Mouse (Mus musculus) megakaryocyte-erythroid progenitor cell, adult 5-6 weeks (primary cell): ENCODE results near the gene 1700017N19Rik. TPM values are rescaled to one million over a fixed set of nuclear protein-coding genes. Genes with fewer than 3 reads are reported as not detected.

ENCODE experiments used
- ATAC-seq: replicated peaks from 2 replicates; pipeline ENCODE4 v1.8.0; 2016; ENCODE audit warnings: mild to moderate bottlenecking, inconsistent platforms; ENCODE audit not compliant: severe bottlenecking, poor library complexity, low FRiP score, low TSS enrichment
- total RNA-seq, 2 experiments: library from RNA; stranded (forward) in 1 of 2; stranded (reverse) in 1 of 2; fragments of 200-1000, 215-1000 nt in 1 of 2; fragments of >200 nt in 1 of 2; fragmentation: Nextera tagmentation in 1 of 2; gene quantifications; 2 replicates each; pipeline ENCODE4 v1.2.3; 2014 to 2017

The 1700017N19Rik gene
- total RNA-seq, 2 experiments from 2014 or later: not detected

DNA sequence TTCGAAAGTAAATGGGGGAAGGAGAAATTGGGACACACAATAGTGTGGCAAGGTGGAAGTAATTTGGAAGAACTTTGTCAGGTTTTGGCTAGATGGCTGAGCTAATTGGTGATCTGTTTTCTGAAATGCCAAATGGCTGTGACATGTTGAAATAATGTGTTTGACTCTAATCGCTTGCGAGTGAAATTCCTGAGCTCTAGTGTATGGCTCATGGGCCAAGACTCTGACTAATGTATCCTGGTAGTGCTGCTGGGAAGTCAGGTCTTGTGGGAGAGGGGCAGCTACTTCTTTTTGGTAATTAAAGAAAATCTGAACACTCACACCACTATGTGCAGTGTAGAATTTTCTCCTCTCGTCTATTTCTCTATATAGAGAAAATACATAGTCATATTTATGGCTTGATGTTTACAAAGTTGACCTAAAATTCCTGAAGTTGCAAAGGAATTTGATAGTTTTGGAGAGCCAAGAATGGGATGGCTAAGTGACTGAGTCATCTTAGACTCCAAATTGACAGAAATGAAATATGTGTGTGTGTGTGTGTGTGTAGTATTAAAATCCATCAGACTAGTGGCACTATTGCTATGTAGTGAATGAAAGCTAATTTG, 55.1 kb downstream of the 1700017N19Rik start:
- no peak for ATAC-seq

DNA sequence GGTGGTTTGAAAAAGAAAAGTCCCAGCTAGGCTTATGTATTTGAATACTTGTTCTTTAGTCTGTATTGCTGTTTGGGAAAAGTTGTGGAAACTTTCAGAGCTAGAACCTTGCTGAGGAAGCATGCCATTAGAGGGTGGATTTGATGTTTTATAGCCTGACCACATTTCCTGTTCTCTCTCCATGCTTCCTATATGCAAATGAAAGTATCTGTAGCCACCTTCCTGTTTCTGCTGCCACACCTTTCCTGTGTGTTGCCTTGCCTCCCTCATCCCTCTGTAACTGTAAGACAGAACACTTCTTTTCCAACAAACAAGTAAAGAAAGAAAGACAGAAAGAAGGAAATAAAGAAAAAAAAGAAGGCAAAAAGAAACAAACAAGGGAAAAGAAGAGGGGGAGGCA, 63.9 kb downstream of the 1700017N19Rik start:
- no peak for ATAC-seq

GRCm38 (mm10) chr10:100661970-100662590, 71.8 kb downstream of the 1700017N19Rik start:
- no peak for ATAC-seq

Other genes with a start within 250 kb of the 1700017N19Rik start
- not detected in 2 replicates for gene Gm4302, start 249.6 kb upstream of the 1700017N19Rik start, total RNA-seq (2014; fragmentation: Nextera tagmentation)
- not detected in 2 replicates for gene Gm4302, start 249.6 kb upstream of the 1700017N19Rik start, total RNA-seq (2017)
- not detected in 2 replicates for gene Gm4303, start 244.5 kb upstream of the 1700017N19Rik start, total RNA-seq (2014; fragmentation: Nextera tagmentation)
- not detected in 2 replicates for gene Gm4303, start 244.5 kb upstream of the 1700017N19Rik start, total RNA-seq (2017)
- gene Gm4305, start 239.4 kb upstream of the 1700017N19Rik start, total RNA-seq (2014; fragmentation: Nextera tagmentation): not detected in 2 replicates
- gene Gm4305, start 239.4 kb upstream of the 1700017N19Rik start, total RNA-seq (2017): not detected in 2 replicates
- gene Gm4307, start 229.1 kb upstream of the 1700017N19Rik start, total RNA-seq (2014; fragmentation: Nextera tagmentation): not detected in 2 replicates
- gene Gm4307, start 229.1 kb upstream of the 1700017N19Rik start, total RNA-seq (2017): not detected in 2 replicates
- not detected in 2 replicates for gene Gm4312, start 207.9 kb upstream of the 1700017N19Rik start, total RNA-seq (2014; fragmentation: Nextera tagmentation)
- not detected in 2 replicates for gene Gm4312, start 207.9 kb upstream of the 1700017N19Rik start, total RNA-seq (2017)
- 15.4 and 32.2 TPM in 2 replicates for gene Tmtc3, start 103.1 kb upstream of the 1700017N19Rik start, total RNA-seq (2014; fragmentation: Nextera tagmentation)
- 6.6 and 7.9 TPM in 2 replicates for gene Tmtc3, start 103.1 kb upstream of the 1700017N19Rik start, total RNA-seq (2017)
- 24.8 and 43.7 TPM in 2 replicates for gene Cep290, start 102.9 kb upstream of the 1700017N19Rik start, total RNA-seq (2014; fragmentation: Nextera tagmentation)
- 23.8 and 26.2 TPM in 2 replicates for gene Cep290, start 102.9 kb upstream of the 1700017N19Rik start, total RNA-seq (2017)
- 29.4 and 30.3 TPM in 2 replicates for gene 4930430F08Rik, start 61 bp upstream of the 1700017N19Rik start, total RNA-seq (2014; fragmentation: Nextera tagmentation)
- gene 4930430F08Rik, start 61 bp upstream of the 1700017N19Rik start, total RNA-seq (2017): 19.1 and 26.2 TPM in 2 replicates